Mouse (Mus musculus) hindbrain, embryonic 16.5 days (tissue): ENCODE results near the gene Pak2. TPM values are rescaled to one million over a fixed set of nuclear protein-coding genes. Genes with fewer than 3 reads are reported as not detected.

Experiments used
- ATAC-seq: fragments of 200-750 bp; cut with Nextera tagmentation; 2 replicates; pipeline ENCODE4 v1.8.0; 2017; ENCODE audit warnings: moderate TSS enrichment, moderate library complexity
- H3K27ac ChIP-seq: fragments of 300-500 bp; sonication (generic); 2 replicates; pipeline ENCODE4 v1.5.1; 2014; ENCODE audit warnings: low read depth, mild to moderate bottlenecking, control low read depth, low read length, moderate library complexity
- H3K27me3 ChIP-seq: fragments of 300-500 bp; sonication (generic); replicated peaks from 2 replicates; pipeline ENCODE4 v1.6.1; 2014; ENCODE audit warnings: low read length; ENCODE audit not compliant: control insufficient read depth, insufficient read depth
- H3K36me3 ChIP-seq: fragments of 300-500 bp; sonication (generic); 2 replicates; pipeline ENCODE4 v1.6.1; 2014; ENCODE audit warnings: mild to moderate bottlenecking, low read length, moderate library complexity, mixed read lengths; ENCODE audit not compliant: control insufficient read depth, insufficient read depth
- H3K4me1 ChIP-seq: fragments of 300-500 bp; sonication (generic); 2 replicates; pipeline ENCODE4 v1.6.1; 2014; ENCODE audit warnings: low read depth, low read length; ENCODE audit not compliant: control insufficient read depth, insufficient read depth
- H3K4me2 ChIP-seq: fragments of 300-500 bp; sonication (generic); 2 replicates; pipeline ENCODE4 v1.6.1; 2014; ENCODE audit warnings: mild to moderate bottlenecking, low read length, control low read depth, moderate library complexity
- H3K4me3 ChIP-seq: fragments of 300-500 bp; sonication (generic); 2 replicates; pipeline ENCODE4 v1.5.1; 2014; ENCODE audit warnings: mild to moderate bottlenecking, low read length, control low read depth, moderate library complexity
- H3K9ac ChIP-seq: fragments of 300-500 bp; sonication (generic); 2 replicates; pipeline ENCODE4 v1.6.1; 2014; ENCODE audit warnings: low read depth, mild to moderate bottlenecking, control low read depth, low read length, moderate library complexity
- H3K9me3 ChIP-seq: fragments of 300-500 bp; sonication (generic); 2 replicates; pipeline ENCODE4 v1.6.1; 2014; ENCODE audit warnings: mild to moderate bottlenecking, low read length, moderate library complexity; ENCODE audit not compliant: control insufficient read depth
- WGBS: fragments of 180-500 bp; shearing (Covaris S2); extraction: QIAGEN DNeasy Blood & Tissue Kit; methylation state at CpG from one replicate; pipeline ENCODE4 v1.1.7; 2014; 5-methylcytosine and 5-hydroxymethylcytosine counted together
- polyA plus RNA-seq: library from polyadenylated mRNA; unstranded; fragments of >200 nt; fragmentation: Nextera tagmentation; extraction: Ambion mirVana; gene quantifications from 2 replicates; pipeline ENCODE4 v1.2.1, GENCODE M21; 2015

Pak2 gene
- polyA plus RNA-seq, 1 experiment from 2014 or later = 24.9 TPM

- WGBS = 81% methylated on average over 4 of the region's 4 CpGs
- ATAC-seq = no peak
Observed at GRCm38 (mm10) chr16:32010330-32010729, 68.8 kb downstream of the Pak2 start.

GRCm38 (mm10) chr16:32009913-32010312 lies 69.2 kb downstream of the Pak2 start:
- Histone ChIP-seq H3K27me3 (no peaks in the 10 kb centered on the region), H3K27ac (no peak overlapping the region), H3K9me3 (no peaks in the 10 kb centered on the region), H3K4me3 (no peak overlapping the region), H3K9ac (no peak overlapping the region), H3K36me3 (peaks cover 2% of the 10 kb centered on the region; the same call in 1 of the 2 replicates), H3K4me1 (no peaks in the 10 kb centered on the region), H3K4me2 (no peak overlapping the region)
- WGBS = 47% methylated on average over 5 of the region's 5 CpGs
- 0 out of 2 replicates have a peak, but pooled peaks have one; percentile 30 for ATAC-seq

More at GRCm38 (mm10) chr16:32010330-32010729, 68.8 kb downstream of the Pak2 start:
- Histone ChIP-seq H3K9me3 (no peaks in the 10 kb centered on the region), H3K4me2 (no peak overlapping the region), H3K4me3 (no peak overlapping the region), H3K36me3 (peaks cover 2% of the 10 kb centered on the region; the same call in 1 of the 2 replicates), H3K4me1 (no peaks in the 10 kb centered on the region), H3K9ac (no peak overlapping the region), H3K27ac (no peak overlapping the region), H3K27me3 (no peaks in the 10 kb centered on the region)

GRCm38 (mm10) chr16:32008529-32009293 lies 70.4 kb downstream of the Pak2 start:
- H3K4me2 ChIP-seq = no peak overlapping the region
- H3K4me1 ChIP-seq = peaks cover under 1% of the 10 kb centered on the region; the same call in 1 of the 2 replicates
- no peaks in the 10 kb centered on the region for H3K27me3 ChIP-seq
- H3K4me3 ChIP-seq = no peak overlapping the region
- 74% methylated on average over 10 of the region's 10 CpGs for WGBS
- H3K36me3 ChIP-seq = no peaks in the 10 kb centered on the region
- H3K27ac ChIP-seq = no peak overlapping the region
- no peak for ATAC-seq
- H3K9me3 ChIP-seq = no peaks in the 10 kb centered on the region
- no peak overlapping the region for H3K9ac ChIP-seq

GRCm38 (mm10) chr16:32004731-32005130 lies 74.4 kb downstream of the Pak2 start:
- Histone ChIP-seq H3K9me3 (no peaks in the 10 kb centered on the region), H3K9ac (no peak overlapping the region), H3K4me2 (no peak overlapping the region), H3K27me3 (no peaks in the 10 kb centered on the region), H3K27ac (no peak overlapping the region), H3K36me3 (no peaks in the 10 kb centered on the region), H3K4me3 (no peak overlapping the region), H3K4me1 (peaks cover 17% of the 10 kb centered on the region)
- WGBS = 93% methylated on average over 3 of the region's 3 CpGs
- ATAC-seq = no peak

GRCm38 (mm10) chr16:32002509-32003477 lies 76.3 kb downstream of the Pak2 start, which contains the start of gene Senp5:
Gene Senp5 (minus strand): TSS chr16:32003287.
- Histone ChIP-seq H3K4me3 (peak within 1 kb of the TSS; percentile 99), H3K4me1 (peaks cover 17% of the 10 kb centered on the region), H3K9me3 (no peaks in the 10 kb centered on the region), H3K4me2 (peak within 1 kb of the TSS; percentile 73), H3K27ac (peak within 1 kb of the TSS; percentile 83), H3K36me3 (no peaks in the 10 kb centered on the region), H3K27me3 (no peaks in the 10 kb centered on the region), H3K9ac (peak within 1 kb of the TSS; percentile 98)
- ATAC-seq = peak; percentile 95
- WGBS = under 1% methylated on average over 64 of the region's 66 CpGs

- 87% methylated on average over 5 of the region's 5 CpGs for WGBS
- no peaks in the 10 kb centered on the region for H3K27me3 ChIP-seq
- peaks cover 3% of the 10 kb centered on the region for H3K4me1 ChIP-seq
- ATAC-seq = no peak
- H3K4me3 ChIP-seq = no peak overlapping the region
- 0 out of 2 replicates have a peak, but pooled peaks cover 2% of the 10 kb centered on the region for H3K36me3 ChIP-seq
- H3K9ac ChIP-seq = no peak overlapping the region
- H3K4me2 ChIP-seq = no peak overlapping the region
- no peak overlapping the region for H3K27ac ChIP-seq
- no peaks in the 10 kb centered on the region for H3K9me3 ChIP-seq
Observed at GRCm38 (mm10) chr16:31996371-31996770, 82.8 kb downstream of the Pak2 start.

GRCm38 (mm10) chr16:31993946-31994345 lies 85.2 kb downstream of the Pak2 start:
- ATAC-seq = no peak
- H3K4me1 ChIP-seq = no peaks in the 10 kb centered on the region
- no peaks in the 10 kb centered on the region for H3K27me3 ChIP-seq
- H3K27ac ChIP-seq = no peak overlapping the region
- H3K9me3 ChIP-seq = no peaks in the 10 kb centered on the region
- H3K4me3 ChIP-seq = no peak overlapping the region
- H3K9ac ChIP-seq = no peak overlapping the region
- peaks cover 8% of the 10 kb centered on the region for H3K36me3 ChIP-seq
- H3K4me2 ChIP-seq = no peak overlapping the region

- H3K4me3 ChIP-seq = no peak overlapping the region
- H3K4me1 ChIP-seq = no peaks in the 10 kb centered on the region
- no peaks in the 10 kb centered on the region for H3K27me3 ChIP-seq
- no peak overlapping the region for H3K9ac ChIP-seq
- H3K4me2 ChIP-seq = no peak overlapping the region
- no peaks in the 10 kb centered on the region for H3K9me3 ChIP-seq
- no peak overlapping the region for H3K27ac ChIP-seq
- no peak for ATAC-seq
- peaks cover 11% of the 10 kb centered on the region for H3K36me3 ChIP-seq
- 97% methylated on average over 4 of the region's 4 CpGs for WGBS
Observed at GRCm38 (mm10) chr16:31993195-31993594, 85.9 kb downstream of the Pak2 start.

- Histone ChIP-seq H3K4me1 (no peaks in the 10 kb centered on the region), H3K9me3 (no peaks in the 10 kb centered on the region), H3K4me2 (no peak overlapping the region), H3K4me3 (no peak overlapping the region), H3K36me3 (peaks cover 11% of the 10 kb centered on the region), H3K27ac (no peak overlapping the region), H3K27me3 (no peaks in the 10 kb centered on the region), H3K9ac (no peak overlapping the region)
- no peak for ATAC-seq
- 45% methylated on average over 1 of the region's 1 CpGs for WGBS
Observed at GRCm38 (mm10) chr16:31992039-31992438, 87.1 kb downstream of the Pak2 start.
